Mouse (Mus musculus) neural tube, embryonic 14.5 days (tissue): ENCODE measurements at regions not wholly inside any gene's neighbourhood (a gene's known extent, or its start where the extent isn't known, plus 50 kb on each side); places are given as distances from the start of the nearest gene placed in this dataset.
A peak's percentile ranks its signal among the peaks of the same experiment; 100 is the strongest.

Experiments used
- ATAC-seq: fragments of 200-750 bp; cut with Nextera tagmentation; 2 replicates; pipeline ENCODE4 v1.8.0; 2017; ENCODE audit warnings: low read depth, mild to moderate bottlenecking, moderate TSS enrichment, moderate library complexity
- H3K27ac ChIP-seq: fragments of 300-500 bp; sonication (generic); 2 replicates; pipeline ENCODE4 v1.5.1; 2014; ENCODE audit warnings: low read depth, mild to moderate bottlenecking, control low read depth, low read length, moderate library complexity, mixed read lengths
- H3K27me3 ChIP-seq: fragments of 300-500 bp; sonication (generic); 2 replicates; pipeline ENCODE4 v1.6.1; 2014; ENCODE audit warnings: low read length; ENCODE audit not compliant: control insufficient read depth, insufficient read depth
- H3K36me3 ChIP-seq: fragments of 300-500 bp; sonication (generic); 2 replicates; pipeline ENCODE4 v1.6.1; 2014; ENCODE audit warnings: low read length, mixed read lengths; ENCODE audit not compliant: control insufficient read depth, insufficient read depth
- H3K4me1 ChIP-seq: fragments of 300-500 bp; sonication (generic); 2 replicates; pipeline ENCODE4 v1.6.1; 2014; ENCODE audit warnings: low read length; ENCODE audit not compliant: control insufficient read depth, insufficient read depth
- H3K4me2 ChIP-seq: fragments of 300-500 bp; sonication (generic); 2 replicates; pipeline ENCODE4 v1.6.1; 2014; ENCODE audit warnings: mild to moderate bottlenecking, low read depth, low read length, control low read depth
- H3K4me3 ChIP-seq: fragments of 300-500 bp; sonication (generic); 2 replicates; pipeline ENCODE4 v1.5.1; 2014; ENCODE audit warnings: low read depth, low read length, control low read depth, mixed read lengths
- H3K9ac ChIP-seq: fragments of 300-500 bp; sonication (generic); replicated peaks from 2 replicates; pipeline ENCODE4 v1.6.1; 2014; ENCODE audit warnings: low read depth, mild to moderate bottlenecking, control low read depth, low read length, mixed read lengths
- H3K9me3 ChIP-seq: fragments of 300-500 bp; sonication (generic); 2 replicates; pipeline ENCODE4 v1.6.1; 2016; ENCODE audit warnings: low read length; ENCODE audit not compliant: control insufficient read depth
- WGBS: fragments of 180-500 bp; shearing (Covaris S2); extraction: QIAGEN DNeasy Blood & Tissue Kit; methylation state at CpG from one replicate; pipeline ENCODE4 v1.1.7; 2014; 5-methylcytosine and 5-hydroxymethylcytosine counted together

GRCm38 (mm10) chr3:101524905-101525304 is 79.6 kb downstream of the Atp1a1 start:
- no peak overlapping the region for H3K9ac ChIP-seq
- H3K4me2 ChIP-seq = no peak overlapping the region
- H3K4me1 ChIP-seq = peaks cover 27% of the 10 kb centered on the region
- ATAC-seq = no peak
- no peak overlapping the region for H3K4me3 ChIP-seq
- 86% methylated on average over 8 of the region's 8 CpGs for WGBS
- no peaks in the 10 kb centered on the region for H3K9me3 ChIP-seq
- no peaks in the 10 kb centered on the region for H3K36me3 ChIP-seq
- no peak overlapping the region for H3K27ac ChIP-seq
- no peaks in the 10 kb centered on the region for H3K27me3 ChIP-seq

DNA sequence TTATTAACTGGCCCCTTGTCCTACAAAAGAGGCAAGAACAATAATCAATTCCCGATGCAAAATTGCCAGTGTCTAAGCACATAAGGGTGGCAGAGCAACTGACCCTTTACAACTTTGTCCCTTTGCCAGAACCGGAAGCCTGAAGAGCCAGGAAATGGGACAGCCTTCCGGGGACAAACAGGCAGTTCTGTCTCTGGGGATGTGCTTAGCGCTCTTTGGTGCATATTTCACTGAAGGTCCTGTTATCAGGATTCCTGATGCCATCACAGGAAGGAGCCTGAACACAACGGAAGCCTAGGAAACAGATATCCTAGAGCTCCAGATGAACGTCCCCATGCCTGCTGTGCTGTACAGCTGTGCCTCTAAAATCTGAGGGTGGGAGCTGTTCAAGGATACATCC is 80.0 kb downstream of the Atp1a1 start:
- Histone ChIP-seq H3K27ac (no peak overlapping the region), H3K9me3 (no peaks in the 10 kb centered on the region), H3K4me2 (no peak overlapping the region), H3K27me3 (no peaks in the 10 kb centered on the region), H3K36me3 (no peaks in the 10 kb centered on the region), H3K4me3 (no peak overlapping the region), H3K9ac (no peak overlapping the region), H3K4me1 (peaks cover 27% of the 10 kb centered on the region)
- 59% methylated on average over 6 of the region's 6 CpGs for WGBS
- no peak for ATAC-seq

- no peak for ATAC-seq
- H3K36me3 ChIP-seq = no peaks in the 10 kb centered on the region
- no peaks in the 10 kb centered on the region for H3K27me3 ChIP-seq
- H3K4me2 ChIP-seq = no peak overlapping the region
- 34% methylated on average over 5 of the region's 5 CpGs for WGBS
- no peak overlapping the region for H3K4me3 ChIP-seq
- peak overlapping the region; percentile 48; the same call in 1 of the 2 replicates for H3K27ac ChIP-seq
- no peaks in the 10 kb centered on the region for H3K9me3 ChIP-seq
- H3K4me1 ChIP-seq = peaks cover 22% of the 10 kb centered on the region
- H3K9ac ChIP-seq = no peak overlapping the region
Observed at GRCm38 (mm10) chr3:101523239-101523638, 81.2 kb downstream of the Atp1a1 start.

DNA sequence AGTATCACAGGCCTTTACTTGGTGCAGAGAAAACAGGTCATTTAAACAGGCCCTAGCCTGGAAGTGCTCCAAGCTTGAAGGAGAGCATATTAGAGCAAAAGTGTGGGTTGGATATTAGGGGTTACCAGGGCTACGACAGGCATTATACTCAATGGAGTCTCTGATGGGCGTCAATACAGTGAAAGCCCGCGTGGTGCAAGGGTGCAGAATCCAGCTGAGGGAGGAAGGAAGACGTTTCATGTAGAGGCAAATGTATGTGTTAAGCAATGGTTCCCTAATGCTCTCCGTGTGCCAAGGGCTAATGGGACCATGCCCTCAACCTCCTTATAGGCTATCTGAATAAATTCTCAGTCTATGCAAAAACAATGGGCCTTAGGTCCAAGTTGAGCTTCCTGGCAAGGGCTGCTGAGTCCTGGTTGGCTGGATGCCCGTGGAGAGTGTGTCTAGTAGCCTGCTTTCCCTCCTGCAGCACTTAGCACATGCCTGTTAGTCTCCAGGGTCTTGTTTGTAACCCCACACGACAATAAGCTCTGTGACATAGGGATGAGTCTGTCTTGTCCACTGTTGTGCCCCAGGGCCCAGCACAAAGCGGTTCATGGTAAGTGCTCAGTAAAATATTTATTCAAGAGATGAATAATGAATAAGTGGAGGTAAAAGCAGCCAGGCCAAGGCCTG is 82.1 kb downstream of the Atp1a1 start:
- Histone ChIP-seq H3K36me3 (no peaks in the 10 kb centered on the region), H3K9ac (no peak overlapping the region), H3K4me2 (no peak overlapping the region), H3K27ac (peak overlapping the region; percentile 48; the same call in 1 of the 2 replicates), H3K9me3 (no peaks in the 10 kb centered on the region), H3K27me3 (no peaks in the 10 kb centered on the region), H3K4me1 (peaks cover 19% of the 10 kb centered on the region; the same call in 1 of the 2 replicates), H3K4me3 (no peak overlapping the region)
- 40% methylated on average over 9 of the region's 9 CpGs for WGBS
- peak; percentile 72; the same call in 1 of the 2 replicates for ATAC-seq

DNA sequence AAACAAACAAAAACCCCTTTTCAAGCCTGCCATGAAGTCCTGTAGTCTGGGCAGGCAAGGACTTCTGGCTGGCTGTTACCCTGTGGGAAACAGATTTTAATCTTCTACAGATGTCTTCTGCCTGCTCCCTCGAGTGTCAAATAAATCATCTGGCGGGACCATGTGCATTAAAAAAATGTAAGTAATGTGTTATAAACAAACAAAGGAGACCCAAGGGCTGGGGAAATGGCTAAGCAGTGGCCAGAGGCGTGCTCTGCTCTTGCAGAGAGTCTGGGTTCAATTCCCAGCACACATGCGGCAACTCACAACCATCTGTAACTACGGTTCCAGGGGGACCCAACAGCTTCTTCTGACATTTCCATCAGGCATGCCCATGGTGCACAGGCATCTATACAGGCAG is 83.3 kb downstream of the Atp1a1 start:
- Histone ChIP-seq H3K4me3 (no peak overlapping the region), H3K27ac (no peak overlapping the region), H3K4me1 (peaks cover 27% of the 10 kb centered on the region; the same call in 1 of the 2 replicates), H3K27me3 (no peaks in the 10 kb centered on the region), H3K9ac (no peak overlapping the region), H3K4me2 (no peak overlapping the region), H3K9me3 (no peaks in the 10 kb centered on the region), H3K36me3 (no peaks in the 10 kb centered on the region)
- ATAC-seq = 0 out of 2 replicates have a peak, but pooled peaks have one; percentile 10
- WGBS = 49% methylated on average over 5 of the region's 5 CpGs

- Histone ChIP-seq H3K4me3 (no peak overlapping the region), H3K27me3 (no peaks in the 10 kb centered on the region), H3K4me2 (no peak overlapping the region), H3K27ac (no peak overlapping the region), H3K36me3 (no peaks in the 10 kb centered on the region), H3K9me3 (no peaks in the 10 kb centered on the region), H3K9ac (no peak overlapping the region), H3K4me1 (peaks cover 27% of the 10 kb centered on the region; the same call in 1 of the 2 replicates)
- ATAC-seq = no peak
- WGBS = 84% methylated on average over 6 of the region's 6 CpGs
Observed at GRCm38 (mm10) chr3:101520115-101520514, 84.4 kb downstream of the Atp1a1 start.

DNA sequence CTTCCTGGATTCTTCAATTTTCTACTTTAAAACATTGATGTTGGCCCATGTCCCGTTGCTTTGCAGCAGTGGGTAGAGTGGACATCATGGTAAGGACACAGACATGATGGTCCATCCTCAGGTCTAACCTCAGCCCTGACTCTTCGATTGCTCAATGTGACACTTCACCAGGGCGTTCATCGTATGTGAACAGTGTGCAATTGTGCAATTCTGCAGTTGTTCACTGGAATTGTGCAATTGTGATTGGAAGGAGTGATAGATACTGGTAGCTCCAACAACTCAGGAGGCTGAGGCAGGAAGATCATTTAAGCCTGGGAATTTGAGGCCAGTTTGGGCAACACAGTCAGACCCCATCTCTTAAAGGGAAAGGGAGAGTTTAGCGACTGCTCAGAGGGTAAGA is 84.9 kb downstream of the Atp1a1 start:
- no peak overlapping the region for H3K9ac ChIP-seq
- H3K36me3 ChIP-seq = no peaks in the 10 kb centered on the region
- H3K27ac ChIP-seq = no peak overlapping the region
- H3K4me1 ChIP-seq = peaks cover 27% of the 10 kb centered on the region; the same call in 1 of the 2 replicates
- H3K4me2 ChIP-seq = no peak overlapping the region
- no peaks in the 10 kb centered on the region for H3K27me3 ChIP-seq
- no peak for ATAC-seq
- no peaks in the 10 kb centered on the region for H3K9me3 ChIP-seq
- H3K4me3 ChIP-seq = no peak overlapping the region
- 96% methylated on average over 5 of the region's 5 CpGs for WGBS

GRCm38 (mm10) chr3:101518810-101519209 is 85.7 kb downstream of the Atp1a1 start:
- 45% methylated on average over 6 of the region's 6 CpGs for WGBS
- ATAC-seq = peak; percentile 23; the same call in 1 of the 2 replicates
- peaks cover 29% of the 10 kb centered on the region; the same call in 1 of the 2 replicates for H3K4me1 ChIP-seq
- H3K27ac ChIP-seq = peak overlapping the region; percentile 39; the same call in 1 of the 2 replicates
- no peaks in the 10 kb centered on the region for H3K36me3 ChIP-seq
- H3K9me3 ChIP-seq = no peaks in the 10 kb centered on the region
- no peak overlapping the region for H3K4me3 ChIP-seq
- H3K4me2 ChIP-seq = no peak overlapping the region
- H3K9ac ChIP-seq = no peak overlapping the region
- H3K27me3 ChIP-seq = no peaks in the 10 kb centered on the region

DNA sequence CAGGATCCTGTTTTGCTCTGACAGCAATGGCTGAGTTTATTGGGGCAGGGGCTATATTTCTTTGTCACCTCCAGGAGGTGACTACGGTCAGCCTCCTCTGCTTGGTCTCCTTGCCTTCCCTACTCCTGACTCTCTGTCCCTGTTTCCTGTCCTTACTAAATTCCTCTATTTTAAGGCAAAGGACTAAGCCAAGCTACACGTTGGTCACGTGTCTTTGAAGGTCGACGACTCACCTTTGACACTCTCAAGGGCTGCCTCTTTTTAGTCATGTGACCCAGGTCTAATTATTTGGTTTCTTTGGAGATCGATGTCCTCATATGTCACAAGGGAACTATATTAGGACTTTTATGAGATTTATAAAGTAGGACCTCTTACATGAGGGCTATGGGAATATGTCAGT is 86.9 kb downstream of the Atp1a1 start:
- Histone ChIP-seq H3K27me3 (no peaks in the 10 kb centered on the region), H3K9me3 (no peaks in the 10 kb centered on the region), H3K27ac (no peak overlapping the region), H3K4me1 (peaks cover 24% of the 10 kb centered on the region; the same call in 1 of the 2 replicates), H3K4me3 (no peak overlapping the region), H3K4me2 (no peak overlapping the region), H3K36me3 (no peaks in the 10 kb centered on the region), H3K9ac (no peak overlapping the region)
- 79% methylated on average over 6 of the region's 6 CpGs for WGBS
- no peak for ATAC-seq
